20 mouse cellular contexts compared by ENCODE assay signal in genomic region chr6:50403524-50403923, GRCm38 (mm10).
"Had no signal": no experiment of that assay in that cellular context is flagged by ENCODE, and none has a peak within 500 bp of the region (broad histone marks: within the 10 kb centered on the region; RNA-seq: fewer than 3 reads in every experiment).

No protein-coding gene starts in this region.

- H3K4me1 ChIP-seq: liver, embryonic 12.5 days; liver, embryonic 15.5 days; lung, embryonic 15.5 days had no signal

- H3K4me3 ChIP-seq: liver, embryonic 12.5 days; liver, embryonic 15.5 days; lung, embryonic 15.5 days; megakaryocyte, embryonic 14.5 days; midbrain, embryonic 10.5 days had no signal

- H3K9me3 ChIP-seq: liver, embryonic 12.5 days; liver, embryonic 15.5 days; lung, embryonic 15.5 days; megakaryocyte, embryonic 14.5 days; midbrain, embryonic 10.5 days had no signal

- DNase-seq: kidney, adult 18-20 months; kidney, postnatal 4 days; liver; lung, adult 18-20 months; lung, postnatal 10 days; lung, postnatal 36 days; midbrain, embryonic 14.5 days; right cerebral cortex, postnatal 14 days; right cerebral cortex, postnatal 4 days; thymus, adult 2 months; thymus, postnatal 14 days; thymus, postnatal 4 days had no signal

- H3K4me2 ChIP-seq: liver, embryonic 12.5 days; liver, embryonic 15.5 days; lung, embryonic 15.5 days had no signal

- H3K27ac ChIP-seq: liver, embryonic 12.5 days; liver, embryonic 15.5 days; lung, embryonic 15.5 days; midbrain, embryonic 10.5 days; stomach, postnatal 0 days had no signal

- H3K36me3 ChIP-seq: liver, embryonic 12.5 days; liver, embryonic 15.5 days; lung, embryonic 15.5 days; midbrain, embryonic 10.5 days had no signal

- ATAC-seq: inflammation-experienced regulatory T-cells, adult 6 months; intestine, embryonic 16.5 days; liver, embryonic 12.5 days had no signal

- H3K27me3 ChIP-seq: liver, embryonic 12.5 days; liver, embryonic 15.5 days; lung, embryonic 15.5 days; megakaryocyte, embryonic 14.5 days had no signal

- H3K9ac ChIP-seq: liver, embryonic 12.5 days; liver, embryonic 15.5 days; lung, embryonic 15.5 days had no signal
